In the genomic region with DNA sequence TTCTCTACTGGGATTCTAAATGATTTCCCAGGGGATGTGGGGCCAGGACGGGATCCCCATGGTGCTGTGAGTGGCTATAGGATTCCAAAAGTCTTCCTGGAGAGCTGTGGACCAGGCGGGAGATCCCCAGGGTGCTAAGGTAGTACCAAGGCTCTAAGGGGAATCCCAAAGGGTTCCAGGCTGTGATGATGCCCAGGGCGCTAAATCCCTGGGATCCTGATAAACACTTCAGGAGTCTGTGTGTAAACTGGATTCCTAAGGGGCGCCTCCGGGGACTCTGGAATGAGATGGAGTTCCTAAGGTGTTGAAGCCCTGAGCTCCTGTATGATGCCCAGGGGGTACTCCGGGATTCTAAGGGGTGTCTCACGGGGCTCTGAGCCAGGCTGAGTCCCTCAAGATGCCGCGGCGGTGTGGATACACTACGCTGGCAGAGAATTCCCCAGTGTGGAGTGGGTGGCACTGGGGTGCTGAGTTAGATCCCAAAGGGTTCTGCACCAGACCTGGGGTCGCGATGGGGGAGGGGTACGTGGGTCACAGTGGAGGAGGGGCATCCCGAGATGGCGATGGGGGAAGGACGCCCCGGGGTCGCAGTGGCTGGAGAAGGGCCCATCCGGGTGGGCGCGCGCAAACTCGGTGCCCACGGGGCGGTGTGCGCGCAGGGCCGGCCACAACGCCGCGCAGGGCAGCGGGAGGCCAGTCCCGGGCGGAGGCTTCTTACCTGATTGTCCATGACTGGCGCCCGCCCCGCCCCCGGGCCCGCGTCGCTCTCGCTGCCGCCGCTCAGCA, we compare ENCODE assay signal across 8 mouse cellular contexts. TPM values are rescaled to one million over a fixed set of nuclear protein-coding genes. Genes with fewer than 3 reads are reported as not detected.
DNase-seq lines count a peak whose midpoint lies in the region; ATAC-seq lines count a peak whose summit lies in the region.

No protein-coding gene starts in this region.

- 2% methylated on average over 41 of the region's 45 CpGs for whole genome bisulfite sequencing in heart, embryonic 15.5 days
- WGBS in liver, embryonic 11.5 days: 3% methylated on average over 33 of the region's 45 CpGs
- 2% methylated on average over 35 of the region's 45 CpGs for WGBS in neural tube, embryonic 12.5 days

- peak overlapping the region; percentile 93 for H3K4me2 ChIP-seq in heart, embryonic 15.5 days
- H3K4me2 ChIP-seq in liver, embryonic 11.5 days: peak overlapping the region; percentile 73
- H3K4me2 ChIP-seq in neural tube, embryonic 12.5 days (replicated peaks): peak overlapping the region; percentile 89

- H3K4me3 ChIP-seq in heart, embryonic 15.5 days: peak overlapping the region; percentile 96
- H3K4me3 ChIP-seq in liver, embryonic 11.5 days (ENCODE audit: low read depth, low read length): peak overlapping the region; percentile 92
- peak overlapping the region; percentile 93 for H3K4me3 ChIP-seq in neural tube, embryonic 12.5 days

- no peaks in the 10 kb centered on the region for H3K27me3 ChIP-seq in heart, embryonic 15.5 days
- no peaks in the 10 kb centered on the region for H3K27me3 ChIP-seq in liver, embryonic 11.5 days (replicated peaks; ENCODE audit: control insufficient read depth, insufficient read depth, low read length)
- no peaks in the 10 kb centered on the region; the same call in 1 of the 2 replicates for H3K27me3 ChIP-seq in neural tube, embryonic 12.5 days (replicated peaks)

- peak; percentile 58 for ATAC-seq in heart, embryonic 15.5 days (replicated peaks; ENCODE audit: insufficient number of reproducible peaks, insufficient read depth, low FRiP score, low read depth)
- ATAC-seq in liver, embryonic 11.5 days (replicated peaks; ENCODE audit: low FRiP score): peak; percentile 65
- ATAC-seq in neural tube, embryonic 12.5 days (ENCODE audit: low FRiP score, low read depth): peak; percentile 66

- no peaks in the 10 kb centered on the region for H3K36me3 ChIP-seq in heart, embryonic 15.5 days
- no peaks in the 10 kb centered on the region for H3K36me3 ChIP-seq in liver, embryonic 11.5 days (ENCODE audit: control insufficient read depth, insufficient read depth, low read length)
- no peaks in the 10 kb centered on the region for H3K36me3 ChIP-seq in neural tube, embryonic 12.5 days

- peaks cover 32% of the 10 kb centered on the region for H3K4me1 ChIP-seq in heart, embryonic 15.5 days (replicated peaks)
- H3K4me1 ChIP-seq in liver, embryonic 11.5 days (replicated peaks; ENCODE audit: control insufficient read depth, insufficient read depth, low read length): peaks cover 28% of the 10 kb centered on the region
- H3K4me1 ChIP-seq in neural tube, embryonic 12.5 days: peaks cover 36% of the 10 kb centered on the region

- peak overlapping the region; percentile 94 for H3K9ac ChIP-seq in heart, embryonic 15.5 days
- peak overlapping the region; percentile 92 for H3K9ac ChIP-seq in liver, embryonic 11.5 days (ENCODE audit: low read depth, low read length)
- peak overlapping the region; percentile 99 for H3K9ac ChIP-seq in neural tube, embryonic 12.5 days

- DNase-seq in cerebellum, adult 9-10 months: peak; percentile 70
- no peak for DNase-seq in cerebellum, postnatal 14 days
- DNase-seq in thymus, postnatal 10 days (ENCODE audit: low spot score in 2 of 2): peak; percentile 47 to 65
- no peak for DNase-seq in thymus, postnatal 36 days
- DNase-seq in liver, embryonic 11.5 days (ENCODE audit: low spot score): peak; percentile 53
- no peak for DNase-seq in urinary bladder, postnatal 14 days (ENCODE audit: low spot score)

- peak overlapping the region; percentile 77 for H3K27ac ChIP-seq in heart, embryonic 15.5 days
- peak overlapping the region; percentile 64; the same call in 1 of the 2 replicates for H3K27ac ChIP-seq in liver, embryonic 11.5 days (ENCODE audit: low read depth, low read length)
- H3K27ac ChIP-seq in neural tube, embryonic 12.5 days: peak overlapping the region; percentile 79; the same call in 1 of the 2 replicates

- no peaks in the 10 kb centered on the region for H3K9me3 ChIP-seq in heart, embryonic 15.5 days (replicated peaks)
- H3K9me3 ChIP-seq in liver, embryonic 11.5 days (ENCODE audit: control insufficient read depth, low read length): no peaks in the 10 kb centered on the region
- no peaks in the 10 kb centered on the region for H3K9me3 ChIP-seq in neural tube, embryonic 12.5 days

RNA-seq across cellular contexts. Expression of a gene that starts 0.5 kb away (rescaled TPM):
- 25.8 and 35.3 TPM in 2 replicates for polyA plus RNA-seq in heart, embryonic 15.5 days (2015; fragmentation: Nextera tagmentation; extraction: Ambion mirVana)
- 19.2 and 21.3 TPM in 2 replicates for polyA plus RNA-seq in liver, embryonic 11.5 days (2014; fragmentation: Nextera tagmentation; extraction: Ambion mirVana)
- polyA plus RNA-seq in neural tube, embryonic 12.5 days (2016; fragmentation: Nextera tagmentation; extraction: Ambion mirVana): 86.1 and 89.8 TPM in 2 replicates

RNA-seq across cellular contexts. Expression of a gene that starts 47.2 kb away (rescaled TPM):
- 0.08 TPM in 1 of 2 replicates, not detected in the other for polyA plus RNA-seq in heart, embryonic 15.5 days (2015; fragmentation: Nextera tagmentation; extraction: Ambion mirVana)
- not detected in 2 replicates for polyA plus RNA-seq in liver, embryonic 11.5 days (2014; fragmentation: Nextera tagmentation; extraction: Ambion mirVana)
- polyA plus RNA-seq in neural tube, embryonic 12.5 days (2016; fragmentation: Nextera tagmentation; extraction: Ambion mirVana): not detected in 2 replicates

RNA-seq across cellular contexts. Expression of a gene that starts 55.4 kb away (rescaled TPM):
- 103 and 114 TPM in 2 replicates for polyA plus RNA-seq in heart, embryonic 15.5 days (2015; fragmentation: Nextera tagmentation; extraction: Ambion mirVana)
- 181 and 183 TPM in 2 replicates for polyA plus RNA-seq in liver, embryonic 11.5 days (2014; fragmentation: Nextera tagmentation; extraction: Ambion mirVana)
- polyA plus RNA-seq in neural tube, embryonic 12.5 days (2016; fragmentation: Nextera tagmentation; extraction: Ambion mirVana): 134 and 152 TPM in 2 replicates

RNA-seq across cellular contexts. Expression of a gene that starts 59.5 kb away (rescaled TPM):
- 0.30 and 0.43 TPM in 2 replicates for polyA plus RNA-seq in heart, embryonic 15.5 days (2015; fragmentation: Nextera tagmentation; extraction: Ambion mirVana)
- 0.26 TPM in 2 replicates for polyA plus RNA-seq in liver, embryonic 11.5 days (2014; fragmentation: Nextera tagmentation; extraction: Ambion mirVana)
- 0.16 and 0.42 TPM in 2 replicates for polyA plus RNA-seq in neural tube, embryonic 12.5 days (2016; fragmentation: Nextera tagmentation; extraction: Ambion mirVana)

Comparison
In these comparisons a context has a peak if more than half of its experiments do, and no peak if none do; other contexts are left out.
1. DNase-seq: peak in cerebellum, adult 9-10 months (single experiment), thymus, postnatal 10 days (2 of 2) and liver, embryonic 11.5 days (single experiment); none in cerebellum, postnatal 14 days (0 of 2), thymus, postnatal 36 days (0 of 2) and urinary bladder, postnatal 14 days (single experiment).
2. Peak in every context shown above with its lines, with median percentiles within 50 percentile points of each other: ATAC-seq, H3K27ac ChIP-seq, H3K4me2 ChIP-seq, H3K4me3 ChIP-seq and H3K9ac ChIP-seq.